Mouse (Mus musculus): Measurements from ENCODE around the gene Camta1. TPM values are rescaled to one million over a fixed set of nuclear protein-coding genes. Genes with fewer than 3 reads are reported as not detected.

Camta1 gene
- polyA plus RNA-seq, 1 experiment = 155 TPM

DNA sequence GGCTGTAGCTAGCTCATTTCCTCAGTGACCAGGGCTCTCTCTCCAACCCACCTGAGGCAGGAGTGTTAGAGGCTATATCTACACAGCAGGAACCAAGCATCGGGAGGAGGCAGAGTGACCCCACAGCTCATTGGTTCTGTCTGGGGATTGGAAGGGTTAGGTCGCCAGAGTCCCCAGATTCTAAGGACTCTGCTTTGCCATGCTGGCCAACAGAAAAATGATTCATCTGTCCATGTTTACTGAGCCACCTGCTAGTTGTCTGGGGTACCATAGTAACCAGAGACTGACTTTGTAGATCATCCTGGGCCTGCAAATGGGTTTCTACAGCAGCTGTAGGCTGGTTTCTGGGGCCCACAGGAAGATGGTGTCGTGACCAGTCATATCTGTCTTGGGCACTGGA is 292.1 kb downstream of the Camta1 start:
- H3K27ac ChIP-seq (ENCODE audit: insufficient read depth, low read length) = no peak overlapping the region
- no peak overlapping the region for H3K4me3 ChIP-seq (replicated peaks; ENCODE audit: insufficient read depth, low read depth, low read length)
- H3K4me1 ChIP-seq (ENCODE audit: control insufficient read depth, insufficient read depth, low read length) = peaks cover 50% of the 10 kb centered on the region
- DNase-seq = peak; percentile 38 to 68
- WGBS = 34% methylated on average over 3 of the region's 3 CpGs
- no peak for TF ChIP-seq POLR2A (IDR thresholded peaks at IDR 0.05; ENCODE audit: borderline replicate concordance, insufficient read depth, low read length)
- no peak for TF ChIP-seq CTCF (IDR thresholded peaks at IDR 0.05; ENCODE audit: borderline replicate concordance, insufficient read depth, low read depth, low read length)
- no peaks in the 10 kb centered on the region for H3K27me3 ChIP-seq (ENCODE audit: control insufficient read depth, insufficient read depth, low read length)

DNA sequence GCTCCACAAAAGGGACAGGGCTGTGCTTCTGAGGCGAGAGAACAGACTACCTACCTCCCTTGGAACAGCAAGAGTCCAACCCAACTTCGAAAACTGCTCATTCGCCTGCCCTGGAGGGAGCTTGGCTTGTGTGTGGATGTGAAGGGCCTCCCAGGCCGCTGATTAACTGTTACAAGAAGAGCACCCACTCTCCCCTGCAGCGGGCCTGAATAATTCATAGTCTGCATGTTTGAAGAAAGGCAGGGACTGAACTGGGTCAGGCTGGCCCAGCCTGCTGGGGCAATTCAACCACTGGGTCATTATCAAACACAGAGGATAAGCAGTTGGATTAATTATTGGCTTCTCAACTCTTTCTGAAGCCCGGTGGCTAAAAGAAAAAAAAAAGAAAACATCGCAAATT is 292.8 kb downstream of the Camta1 start:
- no peaks in the 10 kb centered on the region for H3K27me3 ChIP-seq (ENCODE audit: control insufficient read depth, insufficient read depth, low read length)
- TF ChIP-seq CTCF (IDR thresholded peaks at IDR 0.05; ENCODE audit: borderline replicate concordance, insufficient read depth, low read depth, low read length) = no peak
- no peak for TF ChIP-seq POLR2A (IDR thresholded peaks at IDR 0.05; ENCODE audit: borderline replicate concordance, insufficient read depth, low read length)
- no peak overlapping the region for H3K4me3 ChIP-seq (replicated peaks; ENCODE audit: insufficient read depth, low read depth, low read length)
- DNase-seq = no peak
- 89% methylated on average over 7 of the region's 7 CpGs for WGBS
- H3K4me1 ChIP-seq (ENCODE audit: control insufficient read depth, insufficient read depth, low read length) = peaks cover 50% of the 10 kb centered on the region
- no peak overlapping the region for H3K27ac ChIP-seq (ENCODE audit: insufficient read depth, low read length)

DNA sequence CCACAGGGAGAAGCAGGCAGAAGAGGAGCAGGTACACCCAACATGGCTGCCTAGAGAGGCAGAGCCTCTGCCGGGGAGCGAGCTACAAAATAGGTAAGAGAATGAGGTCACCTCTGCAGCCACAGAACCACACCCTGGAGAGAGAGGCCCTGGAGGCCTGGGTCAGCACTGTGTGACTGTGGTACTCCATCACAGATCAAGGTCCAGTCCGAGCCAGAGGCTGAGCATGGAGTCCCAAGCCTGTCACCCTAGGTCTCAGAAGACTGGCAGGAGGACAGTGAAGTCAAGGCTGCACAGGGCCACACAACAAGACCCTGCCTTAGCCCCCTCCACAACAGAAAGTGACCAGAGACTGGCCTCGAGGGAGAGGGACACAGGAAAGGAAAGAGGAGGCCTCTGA is 294.6 kb downstream of the Camta1 start:
- TF ChIP-seq CTCF (IDR thresholded peaks at IDR 0.05; ENCODE audit: borderline replicate concordance, insufficient read depth, low read depth, low read length) = no peak
- Histone ChIP-seq H3K27ac (ENCODE audit: insufficient read depth, low read length) (no peak overlapping the region), H3K27me3 (ENCODE audit: control insufficient read depth, insufficient read depth, low read length) (no peaks in the 10 kb centered on the region), H3K4me1 (ENCODE audit: control insufficient read depth, insufficient read depth, low read length) (peaks cover 38% of the 10 kb centered on the region), H3K4me3 (replicated peaks; ENCODE audit: insufficient read depth, low read depth, low read length) (no peak overlapping the region)
- no peak for DNase-seq
- 93% methylated on average over 4 of the region's 4 CpGs for WGBS

DNA sequence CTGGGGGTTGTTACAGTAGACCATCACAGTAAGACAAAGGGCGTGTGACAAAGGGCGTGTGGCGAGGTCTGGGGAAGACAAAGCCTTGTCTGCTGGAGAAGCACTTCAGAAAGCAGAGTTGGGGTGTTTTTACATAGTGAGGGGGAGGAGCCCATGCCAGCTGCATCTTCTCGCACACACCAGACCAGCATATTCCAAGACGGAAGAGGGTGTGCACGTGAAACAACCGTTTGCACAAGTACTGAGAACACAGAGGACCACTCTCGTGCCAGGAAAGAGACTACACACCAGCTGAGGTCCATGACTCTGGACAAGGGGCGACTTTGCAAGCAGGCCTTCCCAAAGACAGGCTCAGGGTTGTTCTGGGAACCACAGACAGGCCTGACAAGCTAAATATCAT is 306.2 kb downstream of the Camta1 start:
- no peak for DNase-seq
- Histone ChIP-seq H3K4me1 (ENCODE audit: control insufficient read depth, insufficient read depth, low read length) (0 out of 2 replicates have a peak, but pooled peaks cover 1% of the 10 kb centered on the region), H3K27me3 (ENCODE audit: control insufficient read depth, insufficient read depth, low read length) (no peaks in the 10 kb centered on the region), H3K4me3 (replicated peaks; ENCODE audit: insufficient read depth, low read depth, low read length) (no peak overlapping the region), H3K27ac (ENCODE audit: insufficient read depth, low read length) (no peak overlapping the region)
- WGBS = 83% methylated on average over 9 of the region's 9 CpGs
- TF ChIP-seq POLR2A (IDR thresholded peaks at IDR 0.05; ENCODE audit: borderline replicate concordance, insufficient read depth, low read length) (no peak), CTCF (IDR thresholded peaks at IDR 0.05; ENCODE audit: borderline replicate concordance, insufficient read depth, low read depth, low read length) (no peak)

DNA sequence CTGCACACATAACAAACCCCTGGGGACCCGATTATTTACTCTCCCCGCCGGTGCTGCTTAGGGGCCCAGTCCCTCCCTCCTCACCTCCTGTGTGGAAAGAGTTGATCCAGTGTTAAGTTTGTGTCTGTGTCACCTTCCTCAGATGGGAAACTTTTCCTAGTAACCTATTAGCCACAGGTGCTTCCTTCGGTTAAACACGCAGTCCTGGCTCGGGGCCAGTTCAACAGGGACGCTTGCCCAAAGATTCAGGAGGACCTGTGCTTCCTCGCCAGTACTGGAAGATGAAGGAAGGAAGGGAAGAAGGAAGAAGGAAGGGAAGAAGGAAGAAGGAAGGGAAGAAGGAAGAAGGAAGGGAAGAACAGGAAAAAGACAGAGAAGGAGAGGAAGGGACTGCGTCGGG is 312.2 kb downstream of the Camta1 start:
- WGBS = 44% methylated on average over 10 of the region's 10 CpGs
- no peak for DNase-seq
- Histone ChIP-seq H3K27ac (ENCODE audit: insufficient read depth, low read length) (no peak overlapping the region), H3K4me1 (ENCODE audit: control insufficient read depth, insufficient read depth, low read length) (peaks cover 9% of the 10 kb centered on the region), H3K4me3 (replicated peaks; ENCODE audit: insufficient read depth, low read depth, low read length) (no peak overlapping the region), H3K27me3 (ENCODE audit: control insufficient read depth, insufficient read depth, low read length) (no peaks in the 10 kb centered on the region)
- no peak for TF ChIP-seq CTCF (IDR thresholded peaks at IDR 0.05; ENCODE audit: borderline replicate concordance, insufficient read depth, low read depth, low read length)
- TF ChIP-seq POLR2A (IDR thresholded peaks at IDR 0.05; ENCODE audit: borderline replicate concordance, insufficient read depth, low read length) = no peak

DNA sequence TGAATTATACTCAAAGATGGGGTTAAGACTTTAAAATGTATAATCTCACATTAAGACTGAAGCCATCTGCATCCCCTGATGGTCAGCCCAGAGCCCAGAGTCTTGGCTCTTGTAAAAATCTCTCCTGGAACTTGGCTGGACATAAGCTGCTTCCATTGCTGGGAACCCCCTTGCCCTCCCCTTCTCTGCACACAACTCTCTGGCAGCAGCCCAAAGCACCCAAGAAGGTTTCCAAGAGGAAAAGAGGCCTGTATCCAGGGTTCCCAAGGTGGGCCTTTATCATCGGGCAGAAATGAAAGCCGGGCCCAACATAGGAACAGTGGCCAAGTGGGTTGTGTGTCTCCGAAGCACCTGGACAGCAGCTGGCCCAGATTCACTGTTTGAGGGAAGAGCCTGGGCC is 316.2 kb downstream of the Camta1 start:
- H3K27ac ChIP-seq (ENCODE audit: insufficient read depth, low read length) = no peak overlapping the region
- WGBS = 31% methylated on average over 3 of the region's 3 CpGs
- peaks cover 7% of the 10 kb centered on the region for H3K4me1 ChIP-seq (ENCODE audit: control insufficient read depth, insufficient read depth, low read length)
- H3K27me3 ChIP-seq (ENCODE audit: control insufficient read depth, insufficient read depth, low read length) = no peaks in the 10 kb centered on the region
- no peak for TF ChIP-seq CTCF (IDR thresholded peaks at IDR 0.05; ENCODE audit: borderline replicate concordance, insufficient read depth, low read depth, low read length)
- TF ChIP-seq POLR2A (IDR thresholded peaks at IDR 0.05; ENCODE audit: borderline replicate concordance, insufficient read depth, low read length) = no peak
- no peak overlapping the region for H3K4me3 ChIP-seq (replicated peaks; ENCODE audit: insufficient read depth, low read depth, low read length)
- no peak for DNase-seq

DNA sequence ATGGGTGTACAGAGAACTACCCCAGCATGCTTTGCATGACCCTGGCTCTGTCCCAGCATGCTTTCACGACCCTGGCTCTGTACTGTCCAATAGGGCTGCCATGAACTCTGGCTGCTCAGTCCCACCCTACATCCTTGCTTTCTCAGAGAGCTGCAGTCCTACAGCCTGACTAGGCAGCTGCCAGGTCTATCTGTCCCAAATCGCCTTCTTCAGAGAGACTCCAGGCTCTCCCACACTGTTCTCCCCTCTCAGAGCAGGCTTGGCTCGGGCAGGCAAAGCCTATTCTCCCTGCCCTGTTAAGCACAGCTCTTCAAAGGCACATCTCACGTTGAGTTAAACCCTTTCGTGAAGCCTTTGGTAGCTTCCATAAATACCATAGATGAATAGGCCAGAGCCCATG is 317.5 kb downstream of the Camta1 start:
- Histone ChIP-seq H3K4me1 (ENCODE audit: control insufficient read depth, insufficient read depth, low read length) (peaks cover 10% of the 10 kb centered on the region), H3K27me3 (ENCODE audit: control insufficient read depth, insufficient read depth, low read length) (no peaks in the 10 kb centered on the region), H3K27ac (ENCODE audit: insufficient read depth, low read length) (no peak overlapping the region), H3K4me3 (replicated peaks; ENCODE audit: insufficient read depth, low read depth, low read length) (no peak overlapping the region)
- no peak for TF ChIP-seq POLR2A (IDR thresholded peaks at IDR 0.05; ENCODE audit: borderline replicate concordance, insufficient read depth, low read length)
- TF ChIP-seq CTCF (IDR thresholded peaks at IDR 0.05; ENCODE audit: borderline replicate concordance, insufficient read depth, low read depth, low read length) = no peak
- peak; percentile 44 to 60 for DNase-seq
- WGBS = 74% methylated on average over 5 of the region's 5 CpGs

DNA sequence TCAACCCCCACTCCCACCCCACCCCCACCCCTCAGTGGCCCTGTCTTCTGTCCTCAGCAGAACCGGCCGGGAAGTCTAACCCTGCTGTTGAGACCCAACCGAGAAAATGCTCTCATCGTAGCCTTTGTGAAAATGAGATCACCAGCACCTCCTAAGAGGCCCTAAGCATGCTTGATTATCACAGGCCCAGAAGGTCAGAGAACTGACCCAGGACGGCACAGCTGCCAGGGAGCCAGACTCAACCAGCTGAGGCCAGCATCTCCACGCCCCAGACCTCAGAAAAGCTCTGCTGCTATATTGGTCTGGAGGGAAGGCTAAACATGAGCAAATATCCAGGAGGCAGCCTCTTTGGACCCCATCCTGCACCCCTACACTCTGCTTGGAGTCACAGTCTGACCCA is 321.1 kb downstream of the Camta1 start:
- no peak for DNase-seq
- H3K27me3 ChIP-seq (ENCODE audit: control insufficient read depth, insufficient read depth, low read length) = no peaks in the 10 kb centered on the region
- H3K4me1 ChIP-seq (ENCODE audit: control insufficient read depth, insufficient read depth, low read length) = peaks cover 7% of the 10 kb centered on the region
- H3K4me3 ChIP-seq (replicated peaks; ENCODE audit: insufficient read depth, low read depth, low read length) = no peak overlapping the region
- TF ChIP-seq CTCF (IDR thresholded peaks at IDR 0.05; ENCODE audit: borderline replicate concordance, insufficient read depth, low read depth, low read length) = no peak
- TF ChIP-seq POLR2A (IDR thresholded peaks at IDR 0.05; ENCODE audit: borderline replicate concordance, insufficient read depth, low read length) = no peak
- WGBS = 88% methylated on average over 6 of the region's 6 CpGs
- H3K27ac ChIP-seq (ENCODE audit: insufficient read depth, low read length) = no peak overlapping the region
